Mouse (Mus musculus) small intestine, adult 2 months (tissue): ENCODE data around the gene Ptpre.

Experiments used
- CTCF ChIP-seq: fragments of 200-500 bp; IDR thresholded peaks from 2 replicates; pipeline ENCODE4 v1.5.1; 2012; ENCODE audit warnings: low read depth, mild to moderate bottlenecking, control low read depth, inconsistent platforms, low read length, moderate library complexity, mixed read lengths; ENCODE audit not compliant: insufficient replicate concordance, insufficient read length; ENCODE audit errors: extremely low read depth
- POLR2A ChIP-seq: fragments of 200-500 bp; IDR thresholded peaks from 2 replicates; pipeline ENCODE4 v1.6.1; 2012; ENCODE audit warnings: low read depth, mild to moderate bottlenecking, control low read depth, inconsistent platforms, low read length, moderate library complexity

- TF ChIP-seq CTCF (no peak), POLR2A (no peak)
These were observed 23.0 kb downstream of the Ptpre start for GRCm38 (mm10) chr7:135560280-135560679.
